Mouse (Mus musculus) embryonic facial prominence, embryonic 14.5 days (tissue): ENCODE results near the gene Hba-x. TPM values are rescaled to one million over a fixed set of nuclear protein-coding genes. Genes with fewer than 3 reads are reported as not detected.

ENCODE experiments used
- ATAC-seq: fragments of 200-750 bp; cut with Nextera tagmentation; 2 replicates; pipeline ENCODE4 v1.8.0; 2017; ENCODE audit warnings: low read depth, moderate number of reproducible peaks, moderate TSS enrichment
- DNase-seq: peaks from one replicate; pipeline ENCODE4 v3.0.0-alpha.2; 2015; ENCODE audit warnings: low spot score
- H3K27ac ChIP-seq: fragments of 300-500 bp; sonication (generic); replicated peaks from 2 replicates; pipeline ENCODE4 v1.5.1; 2014; ENCODE audit warnings: low read depth, mild to moderate bottlenecking, low read length, moderate library complexity
- H3K27me3 ChIP-seq: fragments of 300-500 bp; sonication (generic); replicated peaks from 2 replicates; pipeline ENCODE4 v1.6.1; 2014; ENCODE audit warnings: low read length; ENCODE audit not compliant: control insufficient read depth, insufficient read depth
- H3K36me3 ChIP-seq: fragments of 300-500 bp; sonication (generic); 2 replicates; pipeline ENCODE4 v1.6.1; 2014; ENCODE audit warnings: low read length, mixed read lengths; ENCODE audit not compliant: control insufficient read depth, insufficient read depth
- H3K4me1 ChIP-seq: fragments of 300-500 bp; sonication (generic); 2 replicates; pipeline ENCODE4 v1.6.1; 2014; ENCODE audit warnings: antibody characterized with exemption, low read length; ENCODE audit not compliant: control insufficient read depth, insufficient read depth
- H3K4me2 ChIP-seq: fragments of 300-500 bp; sonication (generic); 2 replicates; pipeline ENCODE4 v1.6.1; 2014; ENCODE audit warnings: low read depth, mild to moderate bottlenecking, low read length, moderate library complexity, mixed read lengths
- H3K4me3 ChIP-seq: fragments of 300-500 bp; sonication (generic); 2 replicates; pipeline ENCODE4 v1.5.1; 2014; ENCODE audit warnings: low read depth, mild to moderate bottlenecking, low read length
- H3K9ac ChIP-seq: fragments of 300-500 bp; sonication (generic); 2 replicates; pipeline ENCODE4 v1.6.1; 2014; ENCODE audit warnings: low read depth, mild to moderate bottlenecking, low read length, moderate library complexity, mixed read lengths
- H3K9me3 ChIP-seq: fragments of 300-500 bp; sonication (generic); 2 replicates; pipeline ENCODE4 v1.6.1; 2016; ENCODE audit warnings: low read length; ENCODE audit not compliant: control insufficient read depth
- WGBS: fragments of 180-500 bp; shearing (Covaris S2); extraction: QIAGEN DNeasy Blood & Tissue Kit; methylation state at CpG from one replicate; pipeline ENCODE4 v1.1.7; 2014; 5-methylcytosine and 5-hydroxymethylcytosine counted together
- polyA plus RNA-seq: library from polyadenylated mRNA; unstranded; fragments of >200 nt; fragmentation: Nextera tagmentation; extraction: Ambion mirVana; gene quantifications from 2 replicates; pipeline ENCODE4 v1.2.1, GENCODE M21; 2014

The Hba-x gene
- polyA plus RNA-seq, 1 experiment from 2014 or later, result 79.8 TPM

GRCm38 (mm10) chr11:32234816-32235485, 41.2 kb upstream of the Hba-x start:
- Histone ChIP-seq H3K4me3 (no peak overlapping the region), H3K4me2 (no peak overlapping the region), H3K27me3 (no peaks in the 10 kb centered on the region), H3K27ac (peak overlapping the region; percentile 52), H3K4me1 (peaks cover 22% of the 10 kb centered on the region), H3K36me3 (peaks cover 57% of the 10 kb centered on the region), H3K9me3 (no peaks in the 10 kb centered on the region), H3K9ac (no peak overlapping the region)
- 78% methylated on average over 6 of the region's 6 CpGs for WGBS
- DNase-seq, result no peak
- ATAC-seq, result no peak

- Histone ChIP-seq H3K36me3 (peaks cover 54% of the 10 kb centered on the region), H3K9me3 (no peaks in the 10 kb centered on the region), H3K27me3 (no peaks in the 10 kb centered on the region), H3K4me1 (peaks cover 22% of the 10 kb centered on the region), H3K9ac (no peak overlapping the region), H3K4me3 (no peak overlapping the region), H3K4me2 (no peak overlapping the region), H3K27ac (peak overlapping the region; percentile 65)
- peak; percentile 80 for ATAC-seq
- 19% methylated on average over 3 of the region's 3 CpGs for WGBS
- DNase-seq, result peak; percentile 93
These were observed 40.6 kb upstream of the Hba-x start for GRCm38 (mm10) chr11:32235646-32236045.

DNA sequence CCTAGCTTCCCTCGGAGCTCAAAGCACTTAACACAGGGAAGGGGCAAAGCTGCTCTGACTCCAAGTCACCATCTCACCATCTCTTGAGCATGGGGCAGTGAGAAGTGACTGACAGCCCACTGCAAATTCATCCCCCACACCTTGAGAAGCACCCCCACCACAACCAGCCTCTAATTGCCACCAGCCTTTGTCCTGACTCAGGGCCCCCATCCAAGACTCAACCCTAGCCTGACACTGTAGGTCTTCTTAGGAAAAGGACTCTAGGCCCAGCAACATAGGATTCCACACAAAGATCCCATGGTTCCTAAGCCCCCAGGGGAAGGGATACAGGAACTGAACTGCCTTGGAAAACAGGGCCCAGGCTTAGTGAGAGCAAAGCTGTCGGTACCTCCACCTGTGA, 40.1 kb upstream of the Hba-x start:
- Histone ChIP-seq H3K27ac (peak overlapping the region; percentile 65), H3K9me3 (no peaks in the 10 kb centered on the region), H3K4me3 (no peak overlapping the region), H3K27me3 (no peaks in the 10 kb centered on the region), H3K36me3 (peaks cover 54% of the 10 kb centered on the region), H3K9ac (no peak overlapping the region), H3K4me2 (no peak overlapping the region), H3K4me1 (peaks cover 22% of the 10 kb centered on the region)
- DNase-seq (no peak), ATAC-seq (no peak)
- WGBS, result 36% methylated on average over 2 of the region's 2 CpGs

- Histone ChIP-seq H3K27ac (no peak overlapping the region), H3K36me3 (peaks cover 47% of the 10 kb centered on the region), H3K4me1 (peaks cover 22% of the 10 kb centered on the region), H3K9me3 (no peaks in the 10 kb centered on the region), H3K4me3 (no peak overlapping the region), H3K9ac (no peak overlapping the region), H3K4me2 (no peak overlapping the region), H3K27me3 (no peaks in the 10 kb centered on the region)
- WGBS, result 61% methylated on average over 9 of the region's 9 CpGs
- no peak for ATAC-seq
- peak; percentile 46 for DNase-seq
These were observed 39.3 kb upstream of the Hba-x start for GRCm38 (mm10) chr11:32236712-32237410.

DNA sequence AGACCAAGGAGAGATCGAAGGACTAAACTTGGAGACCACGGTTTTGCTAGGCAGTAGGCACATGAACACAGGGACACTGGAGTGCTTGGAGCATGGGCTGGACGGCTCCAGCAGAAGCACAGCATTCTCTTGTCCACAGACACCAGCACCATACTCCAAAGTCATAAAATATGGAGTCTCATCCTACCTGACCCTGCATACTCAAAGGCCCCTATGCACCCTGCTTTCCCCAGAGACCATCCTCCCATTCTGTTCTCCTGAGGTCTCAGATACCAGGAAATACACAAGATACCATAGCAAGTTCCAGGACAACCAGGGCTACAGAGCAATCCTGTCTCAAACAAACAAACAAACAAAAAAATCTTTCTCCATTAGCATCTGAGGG, 38.8 kb upstream of the Hba-x start:
- DNase-seq (no peak), ATAC-seq (no peak)
- Histone ChIP-seq H3K36me3 (peaks cover 45% of the 10 kb centered on the region), H3K9ac (no peak overlapping the region), H3K4me1 (peaks cover 22% of the 10 kb centered on the region), H3K4me2 (no peak overlapping the region), H3K4me3 (no peak overlapping the region), H3K27ac (no peak overlapping the region), H3K27me3 (no peaks in the 10 kb centered on the region), H3K9me3 (no peaks in the 10 kb centered on the region)
- 93% methylated on average over 3 of the region's 3 CpGs for WGBS

- WGBS, result 86% methylated on average over 4 of the region's 5 CpGs
- ATAC-seq, result no peak
- no peak overlapping the region for H3K9ac ChIP-seq
These were observed 37.9 kb upstream of the Hba-x start for GRCm38 (mm10) chr11:32238093-32238860.

GRCm38 (mm10) chr11:32241391-32241790, 34.8 kb upstream of the Hba-x start:
- Histone ChIP-seq H3K9me3 (no peaks in the 10 kb centered on the region), H3K36me3 (peaks cover 36% of the 10 kb centered on the region), H3K27ac (no peak overlapping the region)

More at GRCm38 (mm10) chr11:32238093-32238860, 37.9 kb upstream of the Hba-x start:
- Histone ChIP-seq H3K4me2 (no peak overlapping the region), H3K27ac (no peak overlapping the region), H3K4me3 (no peak overlapping the region), H3K9me3 (no peaks in the 10 kb centered on the region), H3K36me3 (peaks cover 36% of the 10 kb centered on the region), H3K27me3 (no peaks in the 10 kb centered on the region), H3K4me1 (peaks cover 23% of the 10 kb centered on the region)
- peak; percentile 61 for DNase-seq

DNA sequence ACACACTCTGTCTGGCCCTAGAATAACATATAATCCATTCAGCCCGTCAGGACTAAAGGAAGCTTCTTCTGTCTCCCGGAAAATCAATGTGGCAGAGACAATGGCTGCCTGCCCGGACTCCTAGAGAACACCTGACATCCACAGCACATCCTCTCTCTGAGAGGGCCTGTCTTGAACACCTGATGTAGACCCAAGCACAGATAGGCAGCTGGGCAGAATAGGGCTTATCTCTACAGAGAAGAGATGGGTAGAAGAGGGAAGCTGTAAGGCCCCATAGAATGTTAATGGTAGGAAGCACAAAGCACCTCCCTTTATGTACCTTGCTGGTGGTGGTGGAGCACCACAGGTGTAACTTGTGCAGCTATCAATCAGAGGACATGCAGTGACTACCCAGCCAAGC, 34.0 kb upstream of the Hba-x start:
- 89% methylated on average over 3 of the region's 3 CpGs for WGBS
- Histone ChIP-seq H3K9ac (no peak overlapping the region), H3K4me2 (no peak overlapping the region), H3K27me3 (no peaks in the 10 kb centered on the region), H3K27ac (no peak overlapping the region), H3K36me3 (peaks cover 43% of the 10 kb centered on the region), H3K9me3 (no peaks in the 10 kb centered on the region), H3K4me3 (no peak overlapping the region), H3K4me1 (peaks cover 10% of the 10 kb centered on the region)
- DNase-seq (no peak), ATAC-seq (no peak)

More at GRCm38 (mm10) chr11:32241391-32241790, 34.8 kb upstream of the Hba-x start:
- Histone ChIP-seq H3K9ac (no peak overlapping the region), H3K4me1 (peaks cover 15% of the 10 kb centered on the region), H3K4me2 (no peak overlapping the region), H3K27me3 (no peaks in the 10 kb centered on the region), H3K4me3 (no peak overlapping the region)
- no peak for ATAC-seq
- DNase-seq, result no peak
